Mouse (Mus musculus) ES-E14 (cell line): ENCODE data around the gene Anpep.

Source experiments
- CHD2 ChIP-seq: IDR thresholded peaks from 2 replicates; pipeline ENCODE4 v1.6.1; 2014; ENCODE audit warnings: mild to moderate bottlenecking, low read depth, low read length, inconsistent platforms
- HCFC1 ChIP-seq: IDR thresholded peaks from 2 replicates; pipeline ENCODE4 v1.6.1; 2012; ENCODE audit warnings: low read length, inconsistent platforms, borderline replicate concordance; ENCODE audit not compliant: insufficient read depth
- MAFK ChIP-seq: IDR thresholded peaks from 2 replicates; pipeline ENCODE4 v1.6.1; 2014; ENCODE audit warnings: mild to moderate bottlenecking, low read depth, low read length, inconsistent platforms; ENCODE audit not compliant: insufficient read depth
- ZC3H11A ChIP-seq: IDR thresholded peaks from 2 replicates; pipeline ENCODE4 v1.6.1; 2012; ENCODE audit warnings: low read depth, mild to moderate bottlenecking, inconsistent platforms, low read length, borderline replicate concordance
- ZNF384 ChIP-seq: IDR thresholded peaks from 2 replicates; pipeline ENCODE4 v1.6.1; 2012; ENCODE audit warnings: low read depth, low read length, inconsistent platforms

DNA sequence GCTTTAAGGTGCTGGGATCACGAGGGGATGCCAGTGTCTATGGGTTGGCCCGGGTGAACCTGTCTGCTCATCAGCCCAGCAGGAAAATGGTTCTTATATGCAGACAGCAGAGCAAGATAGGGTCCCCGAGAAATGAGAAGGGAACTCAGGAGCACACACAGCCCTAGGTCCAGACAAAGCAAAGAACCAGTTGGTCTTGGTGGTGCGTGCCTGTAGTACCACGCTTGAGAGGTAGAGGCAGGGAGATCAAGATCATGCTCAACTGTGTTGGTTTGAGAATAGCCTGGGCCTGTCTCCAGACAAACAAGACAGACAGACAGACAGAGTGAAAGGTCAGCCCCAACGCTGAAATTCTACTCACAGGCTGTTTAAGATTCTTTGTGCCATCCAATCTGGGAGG, 61.4 kb downstream of the Anpep start:
- TF ChIP-seq HCFC1 (no peak), CHD2 (no peak), MAFK (no peak), ZC3H11A (no peak), ZNF384 (no peak)
